Mouse (Mus musculus) limb, embryonic 11.5 days (tissue): ENCODE results near the gene Vpreb1. TPM values are rescaled to one million over a fixed set of nuclear protein-coding genes. Genes with fewer than 3 reads are reported as not detected.
"Not testable (repeated sequence)": the region's sequence is repeated elsewhere in the genome, so short reads cannot be mapped to it uniquely, and the experiment has no call there.

ENCODE experiments used
- ATAC-seq: fragments of 200-750 bp; cut with Nextera tagmentation; 2 replicates; pipeline ENCODE4 v1.8.0; 2017; ENCODE audit warnings: low read depth; ENCODE audit not compliant: insufficient number of reproducible peaks, low FRiP score, low TSS enrichment
- DNase-seq: peaks from one replicate; pipeline ENCODE4 v3.0.0-alpha.2; 2015; ENCODE audit warnings: low spot score
- H3K27ac ChIP-seq: fragments of 300-500 bp; sonication (generic); replicated peaks from 2 replicates; pipeline ENCODE4 v1.5.1; 2014; ENCODE audit warnings: low read depth, mild to moderate bottlenecking, low read length
- H3K27me3 ChIP-seq: fragments of 300-500 bp; sonication (generic); 2 replicates; pipeline ENCODE4 v1.6.1; 2014; ENCODE audit warnings: mild to moderate bottlenecking, low read length, mixed read lengths; ENCODE audit not compliant: control insufficient read depth, insufficient read depth
- H3K36me3 ChIP-seq: fragments of 300-500 bp; sonication (generic); 2 replicates; pipeline ENCODE4 v1.6.1; 2014; ENCODE audit warnings: mild to moderate bottlenecking, low read length, moderate library complexity, mixed read lengths; ENCODE audit not compliant: control insufficient read depth, insufficient read depth
- H3K4me1 ChIP-seq: fragments of 300-500 bp; sonication (generic); 2 replicates; pipeline ENCODE4 v1.6.1; 2014; ENCODE audit warnings: low read length, mixed read lengths; ENCODE audit not compliant: control insufficient read depth, insufficient read depth
- H3K4me2 ChIP-seq: fragments of 300-500 bp; sonication (generic); 2 replicates; pipeline ENCODE4 v1.6.1; 2014; ENCODE audit warnings: low read depth, mild to moderate bottlenecking, moderate library complexity; ENCODE audit not compliant: severe bottlenecking
- H3K4me3 ChIP-seq: fragments of 300-500 bp; sonication (generic); 2 replicates; pipeline ENCODE4 v1.5.1; 2014; ENCODE audit warnings: low read depth, low read length
- H3K9ac ChIP-seq: fragments of 300-500 bp; sonication (generic); 2 replicates; pipeline ENCODE4 v1.6.1; 2014; ENCODE audit warnings: mild to moderate bottlenecking, low read length
- H3K9me3 ChIP-seq: fragments of 300-500 bp; sonication (generic); 2 replicates; pipeline ENCODE4 v1.6.1; 2016; ENCODE audit warnings: low read length; ENCODE audit not compliant: control insufficient read depth
- WGBS: fragments of 180-500 bp; shearing (Covaris S2); extraction: QIAGEN DNeasy Blood & Tissue Kit; methylation state at CpG from one replicate; pipeline ENCODE4 v1.1.7; 2014; 5-methylcytosine and 5-hydroxymethylcytosine counted together
- polyA plus RNA-seq: library from polyadenylated mRNA; unstranded; fragments of >200 nt; fragmentation: Nextera tagmentation; extraction: Ambion mirVana; gene quantifications from 2 replicates; pipeline ENCODE4 v1.2.1, GENCODE M21; 2014

Gene Vpreb1
- polyA plus RNA-seq, 1 experiment from 2014 or later, result 3.8 TPM

GRCm38 (mm10) chr16:16865217-16865616 lies 5.4 kb downstream of the Vpreb1 start:
- DNase-seq (no peak), ATAC-seq (no peak)
- no peak overlapping the region for H3K27ac ChIP-seq
- no peaks in the 10 kb centered on the region for H3K9me3 ChIP-seq
- H3K9ac ChIP-seq, result no peak overlapping the region
- no peaks in the 10 kb centered on the region for H3K4me1 ChIP-seq
- H3K4me2 ChIP-seq, result no peak overlapping the region
- H3K27me3 ChIP-seq, result no peaks in the 10 kb centered on the region
- no peaks in the 10 kb centered on the region for H3K36me3 ChIP-seq
- H3K4me3 ChIP-seq, result no peak overlapping the region

- no peak within 1 kb of the TSS for H3K4me2 ChIP-seq
- H3K4me3 ChIP-seq, result no peak within 1 kb of the TSS
- H3K4me1 ChIP-seq, result no peaks in the 10 kb centered on the region
- H3K36me3 ChIP-seq, result no peaks in the 10 kb centered on the region
- ATAC-seq (no peak), DNase-seq (no peak)
- H3K9ac ChIP-seq, result no peak within 1 kb of the TSS
- H3K27me3 ChIP-seq, result no peaks in the 10 kb centered on the region
- H3K27ac ChIP-seq, result no peak within 1 kb of the TSS
- WGBS, result 74% methylated on average over 2 of the region's 2 CpGs
- no peaks in the 10 kb centered on the region for H3K9me3 ChIP-seq
These were observed 6.7 kb downstream of the Vpreb1 start, which contains the start of gene Igll1 for GRCm38 (mm10) chr16:16863978-16864377. Igll1 (minus strand) TSS chr16:16863985.

DNA sequence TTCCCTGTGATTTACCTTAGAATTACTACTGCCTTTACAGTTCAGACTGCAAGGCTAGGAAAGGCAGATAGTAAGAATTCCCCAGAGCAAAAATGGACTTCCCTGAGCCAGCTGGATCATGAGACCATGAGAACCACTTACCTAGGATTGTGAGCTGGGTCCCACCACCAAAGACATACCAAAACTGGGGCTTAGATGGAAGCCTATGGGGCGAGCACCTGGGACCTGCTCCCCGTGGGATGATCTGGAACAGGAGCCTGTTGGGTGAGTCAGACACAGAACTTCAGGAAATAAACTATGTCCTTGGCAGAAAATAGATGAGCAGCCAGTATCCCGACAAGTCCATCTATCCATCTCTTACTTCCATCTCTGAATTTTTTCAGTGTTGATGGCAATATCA lies 8.4 kb downstream of the Vpreb1 start:
- Histone ChIP-seq H3K36me3 (no peaks in the 10 kb centered on the region), H3K9me3 (no peaks in the 10 kb centered on the region), H3K4me1 (no peaks in the 10 kb centered on the region), H3K4me3 (no peak overlapping the region), H3K9ac (no peak overlapping the region), H3K27me3 (no peaks in the 10 kb centered on the region), H3K4me2 (no peak overlapping the region), H3K27ac (no peak overlapping the region)
- WGBS, result 74% methylated on average over 3 of the region's 3 CpGs
- DNase-seq (no peak), ATAC-seq (no peak)

GRCm38 (mm10) chr16:16856731-16857476 lies 13.7 kb downstream of the Vpreb1 start:
- 72% methylated on average over 13 of the region's 13 CpGs for WGBS
- peak; percentile 19 for DNase-seq

GRCm38 (mm10) chr16:16856054-16856453 lies 14.6 kb downstream of the Vpreb1 start:
- not testable (repeated sequence) for H3K4me2 ChIP-seq, H3K27ac ChIP-seq

More at GRCm38 (mm10) chr16:16856731-16857476, 13.7 kb downstream of the Vpreb1 start:
- Histone ChIP-seq H3K4me3 (no peak overlapping the region), H3K9ac (no peak overlapping the region), H3K36me3 (no peaks in the 10 kb centered on the region), H3K9me3 (no peaks in the 10 kb centered on the region), H3K4me1 (no peaks in the 10 kb centered on the region), H3K27ac (no peak overlapping the region), H3K27me3 (no peaks in the 10 kb centered on the region), H3K4me2 (no peak overlapping the region)
- ATAC-seq, result no peak

DNA sequence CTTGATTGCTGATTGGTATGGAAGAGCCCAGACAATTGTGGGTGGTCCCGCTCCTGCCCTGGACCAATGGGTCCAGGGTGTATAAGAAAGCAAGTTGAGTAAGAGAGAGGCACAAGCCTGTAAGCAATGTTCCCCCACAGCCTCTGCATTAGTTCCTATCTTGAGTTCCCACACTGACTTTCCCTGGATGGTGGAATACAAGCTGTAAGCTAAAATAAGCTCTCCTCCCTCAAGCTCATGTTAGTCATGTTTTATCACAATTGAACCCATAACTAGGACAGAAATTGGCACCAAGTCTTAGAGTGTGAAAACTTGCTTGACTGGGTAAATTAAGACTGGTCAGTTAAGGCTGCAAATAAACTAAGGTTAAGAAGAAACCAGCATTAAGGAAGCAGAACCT lies 15.1 kb downstream of the Vpreb1 start:
- DNase-seq (peak; percentile 3), ATAC-seq (no peak)
- Histone ChIP-seq H3K4me3 (no peak overlapping the region), H3K9me3 (no peaks in the 10 kb centered on the region), H3K9ac (no peak overlapping the region), H3K36me3 (no peaks in the 10 kb centered on the region), H3K4me1 (no peaks in the 10 kb centered on the region), H3K27me3 (no peaks in the 10 kb centered on the region), H3K27ac (no peak overlapping the region), H3K4me2 (no peak overlapping the region)
- 100% methylated on average over 1 of the region's 1 CpGs for WGBS

More at GRCm38 (mm10) chr16:16856054-16856453, 14.6 kb downstream of the Vpreb1 start:
- not testable (repeated sequence) for DNase-seq, H3K9ac ChIP-seq, H3K4me3 ChIP-seq, H3K36me3 ChIP-seq, ATAC-seq, H3K4me1 ChIP-seq, H3K27me3 ChIP-seq, H3K9me3 ChIP-seq
- 89% methylated on average over 9 of the region's 9 CpGs for WGBS

DNA sequence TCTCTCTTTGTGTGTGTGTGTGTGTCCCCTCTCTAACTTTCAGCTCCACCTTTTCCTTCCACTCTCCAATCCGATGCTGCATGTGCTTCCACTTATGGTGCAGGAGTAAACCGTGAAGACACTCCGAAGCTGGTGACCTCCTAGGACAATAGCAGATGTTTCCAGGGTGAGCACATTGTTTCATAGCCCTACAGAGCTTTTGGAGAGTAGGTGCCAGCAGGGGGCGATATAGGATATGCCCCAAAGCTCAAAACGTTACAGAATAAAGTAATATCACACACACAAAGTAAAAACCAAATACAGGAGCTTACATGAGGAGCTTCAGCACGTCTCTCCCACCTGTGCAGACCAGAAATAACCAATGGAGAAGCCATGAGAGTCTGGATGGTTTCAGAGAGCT lies 15.8 kb downstream of the Vpreb1 start:
- no peaks in the 10 kb centered on the region for H3K4me1 ChIP-seq
- H3K9me3 ChIP-seq, result no peaks in the 10 kb centered on the region
- 38% methylated on average over 6 of the region's 6 CpGs for WGBS
- no peak overlapping the region for H3K9ac ChIP-seq
- no peak overlapping the region for H3K27ac ChIP-seq
- H3K4me2 ChIP-seq, result no peak overlapping the region
- no peaks in the 10 kb centered on the region for H3K36me3 ChIP-seq
- DNase-seq (peak; percentile 65), ATAC-seq (no peak)
- H3K27me3 ChIP-seq, result no peaks in the 10 kb centered on the region
- H3K4me3 ChIP-seq, result no peak overlapping the region

GRCm38 (mm10) chr16:16852411-16852810 lies 18.2 kb downstream of the Vpreb1 start:
- 88% methylated on average over 3 of the region's 3 CpGs for WGBS
- H3K36me3 ChIP-seq, result no peaks in the 10 kb centered on the region
- ATAC-seq, result no peak
- H3K4me3 ChIP-seq, result no peak overlapping the region
- H3K9me3 ChIP-seq, result no peaks in the 10 kb centered on the region
- DNase-seq, result peak; percentile 15
- H3K4me2 ChIP-seq, result no peak overlapping the region
- H3K27ac ChIP-seq, result no peak overlapping the region
- no peak overlapping the region for H3K9ac ChIP-seq
- H3K27me3 ChIP-seq, result no peaks in the 10 kb centered on the region
- H3K4me1 ChIP-seq, result no peaks in the 10 kb centered on the region

GRCm38 (mm10) chr16:16849196-16849595 lies 21.4 kb downstream of the Vpreb1 start:
- Histone ChIP-seq H3K4me3 (no peak overlapping the region), H3K4me1 (no peaks in the 10 kb centered on the region), H3K27ac (no peak overlapping the region), H3K27me3 (no peaks in the 10 kb centered on the region), H3K9ac (no peak overlapping the region), H3K4me2 (no peak overlapping the region), H3K36me3 (no peaks in the 10 kb centered on the region), H3K9me3 (no peaks in the 10 kb centered on the region)
- DNase-seq, result peak; percentile 13
- ATAC-seq, result no peak
